Mouse (Mus musculus): Measurements from ENCODE around the gene Shmt1. TPM values are rescaled to one million over a fixed set of nuclear protein-coding genes. Genes with fewer than 3 reads are reported as not detected.
A peak's percentile ranks its signal among the peaks of the same experiment; 100 is the strongest.
"Not testable (repeated sequence)": the region's sequence is repeated elsewhere in the genome, so short reads cannot be mapped to it uniquely, and the experiment has no call there.

Gene Shmt1
- polyA plus RNA-seq (2015; fragmentation: Nextera tagmentation; extraction: Ambion mirVana), result 52.4 and 64.0 TPM in 2 replicates

- H3K9me3 ChIP-seq (replicated peaks); H3K36me3 ChIP-seq (replicated peaks); ATAC-seq (ENCODE audit: insufficient read depth); H3K27me3 ChIP-seq: not testable (repeated sequence)
- H3K9ac ChIP-seq, result peak within 1 kb of the TSS; percentile 10
- 25% methylated on average over 6 of the region's 6 CpGs for WGBS (ENCODE audit: insufficient replicate concordance)
- peaks cover 41% of the 10 kb centered on the region for H3K4me1 ChIP-seq (replicated peaks)
- H3K27ac ChIP-seq (replicated peaks), result 0 out of 2 replicates have a peak within 1 kb of the TSS, but pooled peaks have one; percentile 38
- H3K4me3 ChIP-seq (replicated peaks), result peak within 1 kb of the TSS; percentile 58
- peak within 1 kb of the TSS; percentile 75 for H3K4me2 ChIP-seq
Measured at GRCm38 (mm10) chr11:60811618-60812017, at the start of gene Shmt1. Gene Shmt1, minus strand, starts transcription at chr11:60811718.

GRCm38 (mm10) chr11:60856587-60856986, 45.1 kb upstream of the Shmt1 start:
- Histone ChIP-seq H3K4me1 (replicated peaks) (no peaks in the 10 kb centered on the region), H3K27me3 (no peaks in the 10 kb centered on the region), H3K4me2 (no peak overlapping the region), H3K36me3 (replicated peaks) (peaks cover 77% of the 10 kb centered on the region), H3K27ac (replicated peaks) (no peak overlapping the region), H3K9me3 (replicated peaks) (no peaks in the 10 kb centered on the region), H3K9ac (no peak overlapping the region), H3K4me3 (replicated peaks) (no peak overlapping the region)
- no peak for ATAC-seq (ENCODE audit: insufficient read depth)
- 60% methylated on average over 3 of the region's 3 CpGs for WGBS (ENCODE audit: insufficient replicate concordance)

GRCm38 (mm10) chr11:60845415-60845814, 33.9 kb upstream of the Shmt1 start:
- Histone ChIP-seq H3K27me3 (no peaks in the 10 kb centered on the region), H3K9ac (no peak overlapping the region), H3K36me3 (replicated peaks) (peaks cover 38% of the 10 kb centered on the region), H3K27ac (replicated peaks) (no peak overlapping the region), H3K4me3 (replicated peaks) (no peak overlapping the region), H3K9me3 (replicated peaks) (no peaks in the 10 kb centered on the region), H3K4me2 (no peak overlapping the region), H3K4me1 (replicated peaks) (no peaks in the 10 kb centered on the region)
- WGBS (ENCODE audit: insufficient replicate concordance), result 67% methylated on average over 5 of the region's 5 CpGs
- ATAC-seq (ENCODE audit: insufficient read depth), result no peak

GRCm38 (mm10) chr11:60843412-60843811, 31.9 kb upstream of the Shmt1 start:
- Histone ChIP-seq H3K36me3 (replicated peaks) (peaks cover 24% of the 10 kb centered on the region), H3K4me3 (replicated peaks) (no peak overlapping the region), H3K4me1 (replicated peaks) (peaks cover 4% of the 10 kb centered on the region; the same call in 1 of the 2 replicates), H3K4me2 (no peak overlapping the region), H3K9ac (no peak overlapping the region), H3K27me3 (no peaks in the 10 kb centered on the region), H3K9me3 (replicated peaks) (no peaks in the 10 kb centered on the region), H3K27ac (replicated peaks) (no peak overlapping the region)
- ATAC-seq (ENCODE audit: insufficient read depth), result no peak
- WGBS (ENCODE audit: insufficient replicate concordance), result 82% methylated on average over 5 of the region's 5 CpGs

GRCm38 (mm10) chr11:60841467-60842200, 30.1 kb upstream of the Shmt1 start:
- Histone ChIP-seq H3K4me1 (replicated peaks) (peaks cover 15% of the 10 kb centered on the region), H3K4me2 (no peak overlapping the region), H3K9ac (no peak overlapping the region), H3K4me3 (replicated peaks) (no peak overlapping the region), H3K36me3 (replicated peaks) (peaks cover 18% of the 10 kb centered on the region), H3K27me3 (no peaks in the 10 kb centered on the region), H3K9me3 (replicated peaks) (no peaks in the 10 kb centered on the region), H3K27ac (replicated peaks) (no peak overlapping the region)
- 77% methylated on average over 12 of the region's 12 CpGs for WGBS (ENCODE audit: insufficient replicate concordance)
- ATAC-seq (ENCODE audit: insufficient read depth), result no peak

GRCm38 (mm10) chr11:60837644-60838406, 26.3 kb upstream of the Shmt1 start:
- Histone ChIP-seq H3K4me3 (replicated peaks) (no peak overlapping the region), H3K27ac (replicated peaks) (peak overlapping the region; percentile 29; the same call in 1 of the 2 replicates), H3K9ac (no peak overlapping the region)

GRCm38 (mm10) chr11:60836897-60837296, 25.4 kb upstream of the Shmt1 start:
- H3K27ac ChIP-seq (replicated peaks), result no peak overlapping the region; the same call in 1 of the 2 replicates
- WGBS (ENCODE audit: insufficient replicate concordance), result 79% methylated on average over 6 of the region's 6 CpGs
- no peak overlapping the region for H3K9ac ChIP-seq

More at GRCm38 (mm10) chr11:60837644-60838406, 26.3 kb upstream of the Shmt1 start:
- WGBS (ENCODE audit: insufficient replicate concordance), result 45% methylated on average over 10 of the region's 10 CpGs
- no peaks in the 10 kb centered on the region for H3K36me3 ChIP-seq (replicated peaks)
- no peaks in the 10 kb centered on the region for H3K9me3 ChIP-seq (replicated peaks)
- peak overlapping the region; percentile 25 for H3K4me2 ChIP-seq
- H3K27me3 ChIP-seq, result no peaks in the 10 kb centered on the region
- ATAC-seq (ENCODE audit: insufficient read depth), result peak; percentile 51; the same call in 1 of the 2 replicates
- peaks cover 35% of the 10 kb centered on the region for H3K4me1 ChIP-seq (replicated peaks)

GRCm38 (mm10) chr11:60830433-60831052, 19.0 kb upstream of the Shmt1 start, which contains the start of gene Dhrs7b:
Gene Dhrs7b, plus strand, starts transcription at chr11:60830631.
- Histone ChIP-seq H3K4me3 (replicated peaks) (peak within 1 kb of the TSS; percentile 73), H3K4me2 (peak within 1 kb of the TSS; percentile 81), H3K9me3 (replicated peaks) (no peaks in the 10 kb centered on the region), H3K4me1 (replicated peaks) (peaks cover 29% of the 10 kb centered on the region), H3K27me3 (no peaks in the 10 kb centered on the region), H3K9ac (peak within 1 kb of the TSS; percentile 68), H3K27ac (replicated peaks) (peak within 1 kb of the TSS; percentile 86), H3K36me3 (replicated peaks) (no peaks in the 10 kb centered on the region)
- ATAC-seq (ENCODE audit: insufficient read depth), result peak; percentile 92
- WGBS (ENCODE audit: insufficient replicate concordance), result under 1% methylated on average over 34 of the region's 34 CpGs

More at GRCm38 (mm10) chr11:60836897-60837296, 25.4 kb upstream of the Shmt1 start:
- peaks cover 35% of the 10 kb centered on the region for H3K4me1 ChIP-seq (replicated peaks)
- no peak overlapping the region for H3K4me3 ChIP-seq (replicated peaks)
- no peaks in the 10 kb centered on the region for H3K27me3 ChIP-seq
- H3K9me3 ChIP-seq (replicated peaks), result no peaks in the 10 kb centered on the region
- H3K36me3 ChIP-seq (replicated peaks), result no peaks in the 10 kb centered on the region
- H3K4me2 ChIP-seq, result no peak overlapping the region
- ATAC-seq (ENCODE audit: insufficient read depth), result no peak

- Histone ChIP-seq H3K9me3 (replicated peaks) (no peaks in the 10 kb centered on the region), H3K4me2 (no peak overlapping the region), H3K27ac (replicated peaks) (no peak overlapping the region), H3K9ac (no peak overlapping the region), H3K27me3 (no peaks in the 10 kb centered on the region), H3K4me1 (replicated peaks) (peaks cover 15% of the 10 kb centered on the region), H3K36me3 (replicated peaks) (no peaks in the 10 kb centered on the region), H3K4me3 (replicated peaks) (no peak overlapping the region)
- 24% methylated on average over 2 of the region's 2 CpGs for WGBS (ENCODE audit: insufficient replicate concordance)
- ATAC-seq (ENCODE audit: insufficient read depth), result no peak
Measured at GRCm38 (mm10) chr11:60828903-60829302, 17.4 kb upstream of the Shmt1 start.

GRCm38 (mm10) chr11:60827241-60827945, 15.9 kb upstream of the Shmt1 start:
- 57% methylated on average over 4 of the region's 4 CpGs for WGBS (ENCODE audit: insufficient replicate concordance)
- H3K9ac ChIP-seq, result no peak overlapping the region
- H3K4me2 ChIP-seq, result no peak overlapping the region
- no peaks in the 10 kb centered on the region for H3K27me3 ChIP-seq
- H3K9me3 ChIP-seq (replicated peaks), result no peaks in the 10 kb centered on the region
- H3K4me1 ChIP-seq (replicated peaks), result peaks cover 12% of the 10 kb centered on the region
- no peak for ATAC-seq (ENCODE audit: insufficient read depth)
- H3K27ac ChIP-seq (replicated peaks), result no peak overlapping the region
- no peaks in the 10 kb centered on the region for H3K36me3 ChIP-seq (replicated peaks)
- H3K4me3 ChIP-seq (replicated peaks), result no peak overlapping the region

Measured in liver, embryonic 15.5 days (tissue).